Mouse (Mus musculus): Measurements from ENCODE around the gene 1520401A03Rik. TPM values are rescaled to one million over a fixed set of nuclear protein-coding genes. Genes with fewer than 3 reads are reported as not detected.
"Not testable (repeated sequence)": the region's sequence is repeated elsewhere in the genome, so short reads cannot be mapped to it uniquely, and the experiment has no call there.

1520401A03Rik gene
- polyA plus RNA-seq (2015; fragmentation: Nextera tagmentation; extraction: Ambion mirVana), result 0.15 and 0.61 TPM in 2 replicates

DNA sequence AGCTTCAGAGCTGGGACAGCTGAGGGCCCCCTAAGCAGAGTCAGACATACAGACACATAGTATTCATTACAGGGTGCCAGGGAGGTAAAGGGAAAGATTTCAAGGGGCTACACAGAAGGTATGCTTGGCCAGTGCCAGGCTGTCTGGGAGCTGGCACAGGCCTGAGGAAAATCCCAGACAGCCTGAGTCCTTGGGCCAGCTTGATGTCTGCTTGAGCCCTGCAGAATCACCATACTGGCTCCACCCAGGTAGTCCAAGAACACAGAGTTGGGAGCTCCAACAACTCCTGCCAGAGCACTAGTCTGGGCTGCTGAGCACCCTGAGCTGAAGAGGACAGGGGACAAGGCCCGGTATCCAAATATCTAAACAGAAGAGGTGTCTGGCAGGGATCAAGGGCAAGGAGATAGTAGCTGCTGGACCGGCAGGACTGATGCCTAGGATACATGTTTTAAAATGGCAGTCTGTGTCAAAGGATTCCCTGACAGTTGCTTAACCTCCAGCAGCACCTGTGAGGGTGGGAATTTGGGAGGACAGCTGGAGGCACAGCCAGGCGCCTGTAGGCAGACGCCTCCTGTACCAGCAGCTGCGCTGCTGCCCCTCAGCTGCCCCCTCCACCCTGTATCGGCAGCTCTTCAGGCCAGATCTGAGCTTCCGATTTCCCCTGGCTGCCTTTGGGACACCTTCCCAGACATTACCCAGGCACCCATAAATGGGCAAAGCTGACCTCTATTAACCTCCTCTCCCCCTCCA, at the start of gene 1520401A03Rik:
1520401A03Rik (minus strand) TSS at position 408 of the 750 bp plus-strand sequence.
- no peak for ATAC-seq (ENCODE audit: low FRiP score, low TSS enrichment)
- Histone ChIP-seq H3K4me3 (ENCODE audit: low read length) (no peak within 1 kb of the TSS), H3K27me3 (ENCODE audit: insufficient read depth, low read length) (no peaks in the 10 kb centered on the region), H3K36me3 (ENCODE audit: insufficient read depth, low read length) (no peaks in the 10 kb centered on the region), H3K9ac (replicated peaks; ENCODE audit: low read length) (no peak within 1 kb of the TSS), H3K4me1 (ENCODE audit: insufficient read depth, low read length) (peaks cover 12% of the 10 kb centered on the region), H3K27ac (ENCODE audit: low read length) (no peak within 1 kb of the TSS), H3K9me3 (ENCODE audit: low read length) (no peaks in the 10 kb centered on the region), H3K4me2 (replicated peaks; ENCODE audit: low read depth, low read length) (no peak within 1 kb of the TSS)
- WGBS, result 75% methylated on average over 7 of the region's 7 CpGs

DNA sequence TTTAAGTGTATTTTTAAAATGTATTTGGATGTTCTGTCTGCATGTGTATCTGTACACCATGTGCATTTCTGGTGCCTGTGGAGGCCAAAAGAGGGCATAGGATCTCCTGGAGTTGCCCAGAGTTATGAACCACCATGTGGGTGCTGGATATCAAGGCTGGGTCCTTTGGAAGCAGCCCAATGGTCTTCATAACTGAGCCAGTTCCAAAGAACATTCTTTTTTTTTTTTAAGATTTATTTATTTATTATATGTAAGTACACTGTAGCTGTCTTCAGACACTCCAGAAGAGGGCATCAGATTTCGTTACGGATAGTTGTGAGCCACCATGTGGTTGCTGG, 49.6 kb upstream of the 1520401A03Rik start:
- not testable (repeated sequence) for H3K27me3 ChIP-seq (ENCODE audit: insufficient read depth, low read length); H3K9me3 ChIP-seq (ENCODE audit: low read length); H3K36me3 ChIP-seq (ENCODE audit: insufficient read depth, low read length); H3K4me3 ChIP-seq (ENCODE audit: low read length); H3K9ac ChIP-seq (replicated peaks; ENCODE audit: low read length); H3K27ac ChIP-seq (ENCODE audit: low read length); H3K4me2 ChIP-seq (replicated peaks; ENCODE audit: low read depth, low read length); ATAC-seq (ENCODE audit: low FRiP score, low TSS enrichment)
- 90% methylated on average over 2 of the region's 2 CpGs for WGBS
- H3K4me1 ChIP-seq (ENCODE audit: insufficient read depth, low read length), result peaks cover 14% of the 10 kb centered on the region

- Histone ChIP-seq H3K9me3 (ENCODE audit: low read length) (no peaks in the 10 kb centered on the region), H3K4me1 (ENCODE audit: insufficient read depth, low read length) (peaks cover 14% of the 10 kb centered on the region), H3K4me2 (replicated peaks; ENCODE audit: low read depth, low read length) (peak within 1 kb of the TSS; percentile 87), H3K27ac (ENCODE audit: low read length) (peak within 1 kb of the TSS; percentile 90), H3K36me3 (ENCODE audit: insufficient read depth, low read length) (0 out of 2 replicates have a peak, but pooled peaks cover 4% of the 10 kb centered on the region), H3K9ac (replicated peaks; ENCODE audit: low read length) (peak within 1 kb of the TSS; percentile 96), H3K4me3 (ENCODE audit: low read length) (peak within 1 kb of the TSS; percentile 95), H3K27me3 (ENCODE audit: insufficient read depth, low read length) (no peaks in the 10 kb centered on the region)
- peak; percentile 98 for ATAC-seq (ENCODE audit: low FRiP score, low TSS enrichment)
- WGBS, result 3% methylated on average over 58 of the region's 58 CpGs
These were observed 49.0 kb upstream of the 1520401A03Rik start, which contains the start of gene Flywch1 for GRCm38 (mm10) chr17:23771284-23772218. Gene Flywch1, minus strand, starts transcription at chr17:23771602.

DNA sequence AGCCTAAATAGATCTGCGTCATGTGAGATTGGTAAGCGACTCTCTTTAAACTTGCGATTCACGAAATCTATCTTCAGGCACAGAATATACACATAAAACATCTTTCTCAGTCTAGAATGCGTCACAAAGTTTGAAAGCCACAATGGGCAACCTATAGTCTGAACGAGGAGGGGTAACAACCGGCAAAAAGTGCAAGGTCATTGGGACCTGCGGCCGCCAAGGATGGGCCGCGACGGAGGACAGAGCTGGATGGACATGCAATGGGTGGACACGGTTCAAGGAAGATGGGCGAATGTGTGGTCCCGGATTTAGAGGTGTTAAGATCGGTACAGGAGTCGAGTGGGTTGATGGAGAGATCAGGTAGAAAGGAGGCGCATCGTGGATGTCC, 48.3 kb upstream of the 1520401A03Rik start:
- Histone ChIP-seq H3K4me2 (replicated peaks; ENCODE audit: low read depth, low read length) (peak overlapping the region; percentile 87), H3K9ac (replicated peaks; ENCODE audit: low read length) (peak overlapping the region; percentile 96), H3K27ac (ENCODE audit: low read length) (peak overlapping the region; percentile 90), H3K4me1 (ENCODE audit: insufficient read depth, low read length) (peaks cover 14% of the 10 kb centered on the region), H3K27me3 (ENCODE audit: insufficient read depth, low read length) (no peaks in the 10 kb centered on the region), H3K9me3 (ENCODE audit: low read length) (no peaks in the 10 kb centered on the region), H3K36me3 (ENCODE audit: insufficient read depth, low read length) (0 out of 2 replicates have a peak, but pooled peaks cover 4% of the 10 kb centered on the region), H3K4me3 (ENCODE audit: low read length) (peak overlapping the region; percentile 95)
- ATAC-seq (ENCODE audit: low FRiP score, low TSS enrichment), result no peak; the same call in 1 of the 2 replicates
- WGBS, result under 1% methylated on average over 19 of the region's 19 CpGs

DNA sequence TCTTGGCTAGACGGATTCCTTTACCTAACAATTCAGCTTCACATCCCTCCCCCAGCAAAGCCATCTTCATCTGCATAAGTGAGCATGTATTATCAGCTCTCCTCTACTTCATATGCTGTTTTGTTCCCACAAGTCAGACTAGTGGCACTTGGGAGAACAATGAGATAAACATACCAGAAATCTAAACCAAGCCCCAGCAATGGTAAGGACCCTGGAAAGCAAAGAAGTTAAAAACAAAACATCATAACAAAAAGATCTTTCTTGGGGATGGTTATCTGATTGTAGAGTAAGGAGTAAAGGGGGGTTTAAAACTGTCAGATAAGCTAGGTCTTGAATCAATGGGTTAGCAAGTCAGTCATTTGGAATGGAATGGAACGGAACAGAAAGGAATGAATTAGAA, 47.9 kb upstream of the 1520401A03Rik start:
- H3K9me3 ChIP-seq (ENCODE audit: low read length), result no peaks in the 10 kb centered on the region
- peak overlapping the region; percentile 90 for H3K27ac ChIP-seq (ENCODE audit: low read length)
- no peaks in the 10 kb centered on the region for H3K27me3 ChIP-seq (ENCODE audit: insufficient read depth, low read length)
- 22% methylated on average over 2 of the region's 2 CpGs for WGBS
- H3K9ac ChIP-seq (replicated peaks; ENCODE audit: low read length), result peak overlapping the region; percentile 96
- H3K4me1 ChIP-seq (ENCODE audit: insufficient read depth, low read length), result peaks cover 14% of the 10 kb centered on the region
- H3K4me3 ChIP-seq (ENCODE audit: low read length), result peak overlapping the region; percentile 95
- ATAC-seq (ENCODE audit: low FRiP score, low TSS enrichment), result no peak
- peak overlapping the region; percentile 87 for H3K4me2 ChIP-seq (replicated peaks; ENCODE audit: low read depth, low read length)
- 0 out of 2 replicates have a peak, but pooled peaks cover 4% of the 10 kb centered on the region for H3K36me3 ChIP-seq (ENCODE audit: insufficient read depth, low read length)

DNA sequence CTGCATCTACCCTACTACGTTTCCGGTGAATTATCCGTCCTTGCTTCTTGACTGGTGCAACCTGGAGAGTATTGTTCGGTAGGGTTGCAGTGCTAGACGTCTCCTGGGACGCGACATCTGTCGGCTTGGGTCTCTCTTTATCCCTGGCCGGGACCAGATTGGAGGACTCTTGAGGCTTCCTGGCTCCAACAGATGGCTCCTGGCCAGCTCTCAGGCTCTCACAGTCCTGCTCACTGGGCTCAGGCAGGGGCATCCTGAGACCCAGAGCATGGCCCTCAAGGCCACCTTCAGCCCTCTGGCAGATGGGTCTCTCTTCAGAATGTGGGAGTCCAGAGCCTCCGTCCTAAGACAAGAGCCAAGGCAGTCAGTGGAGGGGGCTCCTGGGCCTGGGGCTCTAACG, 40.4 kb upstream of the 1520401A03Rik start:
- Histone ChIP-seq H3K9me3 (ENCODE audit: low read length) (no peaks in the 10 kb centered on the region), H3K27me3 (ENCODE audit: insufficient read depth, low read length) (no peaks in the 10 kb centered on the region), H3K27ac (ENCODE audit: low read length) (no peak overlapping the region), H3K4me3 (ENCODE audit: low read length) (no peak overlapping the region), H3K9ac (replicated peaks; ENCODE audit: low read length) (no peak overlapping the region), H3K36me3 (ENCODE audit: insufficient read depth, low read length) (peaks cover 49% of the 10 kb centered on the region), H3K4me1 (ENCODE audit: insufficient read depth, low read length) (no peaks in the 10 kb centered on the region), H3K4me2 (replicated peaks; ENCODE audit: low read depth, low read length) (no peak overlapping the region)
- no peak for ATAC-seq (ENCODE audit: low FRiP score, low TSS enrichment)
- WGBS, result 90% methylated on average over 11 of the region's 11 CpGs

GRCm38 (mm10) chr17:23761155-23761554, 38.6 kb upstream of the 1520401A03Rik start:
- H3K27ac ChIP-seq (ENCODE audit: low read length), result no peak overlapping the region
- H3K9ac ChIP-seq (replicated peaks; ENCODE audit: low read length), result no peak overlapping the region
- H3K9me3 ChIP-seq (ENCODE audit: low read length), result no peaks in the 10 kb centered on the region
- no peak overlapping the region for H3K4me2 ChIP-seq (replicated peaks; ENCODE audit: low read depth, low read length)
- no peak overlapping the region for H3K4me3 ChIP-seq (ENCODE audit: low read length)
- H3K4me1 ChIP-seq (ENCODE audit: insufficient read depth, low read length), result no peaks in the 10 kb centered on the region
- 99% methylated on average over 3 of the region's 3 CpGs for WGBS
- H3K36me3 ChIP-seq (ENCODE audit: insufficient read depth, low read length), result peaks cover 63% of the 10 kb centered on the region
- no peaks in the 10 kb centered on the region for H3K27me3 ChIP-seq (ENCODE audit: insufficient read depth, low read length)
- ATAC-seq (ENCODE audit: low FRiP score, low TSS enrichment), result no peak

DNA sequence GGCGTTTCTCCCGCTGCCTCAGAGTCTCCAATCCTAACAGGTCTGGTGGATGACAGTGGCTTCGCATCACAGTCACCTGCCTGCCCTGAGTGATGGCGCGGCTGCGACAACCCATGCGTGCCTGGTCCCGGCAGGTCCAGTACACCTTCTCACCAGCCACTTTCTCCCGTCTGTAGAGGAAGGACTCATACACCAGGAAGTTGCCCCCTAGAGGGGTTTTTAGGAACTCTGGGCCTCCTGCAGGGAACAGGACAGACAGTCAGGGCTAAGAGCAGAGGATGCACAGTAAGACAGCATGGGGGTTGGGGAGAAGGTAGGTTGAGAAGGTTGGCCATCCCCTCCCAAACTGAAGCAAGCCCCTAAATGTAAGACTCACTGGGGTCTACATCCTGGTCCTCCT, 37.6 kb upstream of the 1520401A03Rik start:
- Histone ChIP-seq H3K27ac (ENCODE audit: low read length) (no peak overlapping the region), H3K36me3 (ENCODE audit: insufficient read depth, low read length) (peaks cover 72% of the 10 kb centered on the region), H3K9me3 (ENCODE audit: low read length) (no peaks in the 10 kb centered on the region), H3K4me1 (ENCODE audit: insufficient read depth, low read length) (no peaks in the 10 kb centered on the region), H3K27me3 (ENCODE audit: insufficient read depth, low read length) (no peaks in the 10 kb centered on the region), H3K9ac (replicated peaks; ENCODE audit: low read length) (no peak overlapping the region), H3K4me2 (replicated peaks; ENCODE audit: low read depth, low read length) (no peak overlapping the region), H3K4me3 (ENCODE audit: low read length) (no peak overlapping the region)
- WGBS, result 92% methylated on average over 9 of the region's 9 CpGs
- no peak for ATAC-seq (ENCODE audit: low FRiP score, low TSS enrichment)

DNA sequence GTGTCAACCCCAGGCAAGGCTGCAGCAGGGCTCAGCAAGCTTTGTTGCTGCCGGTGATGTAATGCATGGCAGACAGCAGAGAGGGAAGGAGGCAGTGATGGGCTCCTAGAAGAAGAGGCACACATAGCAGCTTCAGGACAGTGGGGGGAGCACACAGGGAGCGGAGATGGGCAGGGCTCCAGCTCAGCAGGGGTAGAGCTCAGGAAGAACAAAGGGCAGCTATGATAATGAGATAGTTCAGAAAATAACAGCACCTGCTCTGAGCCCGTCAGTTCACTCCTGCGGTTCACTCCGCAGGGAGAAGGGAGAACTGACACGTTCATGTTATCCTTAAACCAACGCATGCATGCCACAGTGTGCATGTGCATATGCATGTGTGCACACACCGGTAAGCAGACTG, 36.2 kb upstream of the 1520401A03Rik start:
- no peaks in the 10 kb centered on the region for H3K9me3 ChIP-seq (ENCODE audit: low read length)
- ATAC-seq (ENCODE audit: low FRiP score, low TSS enrichment), result no peak
- H3K4me1 ChIP-seq (ENCODE audit: insufficient read depth, low read length), result no peaks in the 10 kb centered on the region
- H3K4me3 ChIP-seq (ENCODE audit: low read length), result no peak overlapping the region
- H3K27me3 ChIP-seq (ENCODE audit: insufficient read depth, low read length), result no peaks in the 10 kb centered on the region
- H3K9ac ChIP-seq (replicated peaks; ENCODE audit: low read length), result no peak overlapping the region
- no peak overlapping the region for H3K4me2 ChIP-seq (replicated peaks; ENCODE audit: low read depth, low read length)
- peaks cover 78% of the 10 kb centered on the region for H3K36me3 ChIP-seq (ENCODE audit: insufficient read depth, low read length)
- no peak overlapping the region for H3K27ac ChIP-seq (ENCODE audit: low read length)
- 90% methylated on average over 8 of the region's 8 CpGs for WGBS

Measured in kidney, embryonic 16.5 days (tissue).